Comparison of ENCODE assay signal across 8 mouse cellular contexts in the genomic region with DNA sequence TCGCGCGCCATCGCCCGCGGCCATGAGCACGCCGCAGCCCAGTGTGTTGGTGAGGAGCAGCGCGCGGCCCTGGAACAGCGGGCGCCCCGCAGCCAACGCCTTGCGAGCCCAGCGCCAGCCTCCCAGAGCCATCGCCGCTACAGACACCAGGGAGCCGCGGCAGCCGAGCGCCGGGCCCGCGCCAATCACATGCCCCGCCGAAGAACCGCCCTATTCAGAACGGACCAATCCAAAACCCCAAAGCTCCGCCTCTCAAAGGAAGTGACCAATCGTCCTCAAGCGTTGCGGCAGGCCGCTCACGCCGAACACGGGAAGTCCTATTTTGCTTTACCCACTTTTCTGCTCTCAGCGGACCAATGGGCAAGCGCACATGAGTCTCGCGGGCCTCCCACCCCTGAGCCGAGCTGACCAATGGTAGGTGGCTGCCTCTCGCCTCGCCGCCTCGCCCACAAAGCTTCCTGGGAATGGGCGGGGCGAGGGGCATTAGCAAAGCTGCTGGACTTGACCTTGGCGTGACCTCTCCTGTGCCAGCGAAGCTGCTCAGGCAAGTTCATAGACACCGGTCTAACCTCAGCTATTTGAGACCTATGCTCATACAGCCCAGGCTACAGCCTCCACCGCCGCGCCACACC. TPM values are rescaled to one million over a fixed set of nuclear protein-coding genes. Genes with fewer than 3 reads are reported as not detected.
DNase-seq lines count a peak whose midpoint lies in the region; ATAC-seq and TF ChIP-seq lines count a peak whose summit lies in the region.

Mpv17l2 (minus strand) TSS at position 172 of the 632 bp plus-strand sequence.

- peak; percentile 100 for DNase-seq in ZHBTc4 (ENCODE audit: low read depth, low spot score)
- DNase-seq in gastrocnemius, adult 2 months: peak; percentile 96
- peak; percentile 99 for DNase-seq in hindbrain, postnatal 0 days (ENCODE audit: low spot score)
- DNase-seq in left cerebral cortex, adult 2 months (ENCODE audit: extremely low spot score in 1 of 2, low spot score in 2 of 2): peak; percentile 95 to 96
- DNase-seq in right cerebral cortex, adult 2 months (ENCODE audit: low spot score in 2 of 2): peak; percentile 97
- DNase-seq in urinary bladder, postnatal 14 days (ENCODE audit: low spot score): peak; percentile 96

- no peaks in the 10 kb centered on the region for H3K27me3 ChIP-seq in hindbrain, postnatal 0 days (ENCODE audit: insufficient read depth, low read length)

- H3K9me3 ChIP-seq in hindbrain, postnatal 0 days (ENCODE audit: low read length): no peaks in the 10 kb centered on the region

- intact Hi-C loops in gastrocnemius, adult 2 months (cut with DNase I): no loop called here
- intact Hi-C loops in left cerebral cortex, adult 2 months (cut with DNase I): no loop called here

- no peak for TF ChIP-seq CTCF in gastrocnemius, adult 2 months (IDR thresholded peaks at IDR 0.05)
- no peak for TF ChIP-seq CTCF in hindbrain, postnatal 0 days (IDR thresholded peaks at IDR 0.05; ENCODE audit: low read depth)
- TF ChIP-seq CTCF in left cerebral cortex, adult 2 months (IDR thresholded peaks at IDR 0.05): no peak

- peak within 1 kb of the TSS; percentile 90 for H3K4me2 ChIP-seq in hindbrain, postnatal 0 days (ENCODE audit: low read depth, low read length)

- H3K4me1 ChIP-seq in hindbrain, postnatal 0 days (ENCODE audit: insufficient read depth, low read length): peaks cover 14% of the 10 kb centered on the region

- peak within 1 kb of the TSS; percentile 94 for H3K27ac ChIP-seq in gastrocnemius, adult 2 months
- H3K27ac ChIP-seq in hindbrain, postnatal 0 days: peak within 1 kb of the TSS; percentile 62; the same call in 1 of the 2 replicates
- H3K27ac ChIP-seq in left cerebral cortex, adult 2 months: peak within 1 kb of the TSS; percentile 92

- under 1% methylated on average over 55 of the region's 55 CpGs for WGBS in hindbrain, postnatal 0 days

- H3K4me3 ChIP-seq in gastrocnemius, adult 2 months: peak within 1 kb of the TSS; percentile 88
- peak within 1 kb of the TSS; percentile 60 for H3K4me3 ChIP-seq in hindbrain, postnatal 0 days (ENCODE audit: low read length)
- H3K4me3 ChIP-seq in left cerebral cortex, adult 2 months: peak within 1 kb of the TSS; percentile 61

- peak within 1 kb of the TSS; percentile 64 for H3K9ac ChIP-seq in hindbrain, postnatal 0 days (replicated peaks; ENCODE audit: low read length)

- peaks cover 20% of the 10 kb centered on the region for H3K36me3 ChIP-seq in hindbrain, postnatal 0 days (ENCODE audit: insufficient read depth, low read length)

- peak; percentile 88 for ATAC-seq in common myeloid progenitor, adult 5-6 weeks (replicated peaks; ENCODE audit: low read depth, poor library complexity, severe bottlenecking)
- ATAC-seq in hindbrain, postnatal 0 days: peak; percentile 95
- peak; percentile 88 for ATAC-seq in megakaryocyte, adult 5-6 weeks (ENCODE audit: poor library complexity, severe bottlenecking)

RNA-seq across cellular contexts. Expression of gene Mpv17l2, which starts in this region (rescaled TPM):
- total RNA-seq in common myeloid progenitor, adult 5-6 weeks (2017): 10.6 and 11.7 TPM in 2 replicates
- total RNA-seq in gastrocnemius, adult 2 months (2021): 10 to 100 TPM; 21.0 to 22.8 TPM
- 37.2 and 53.9 TPM in 2 replicates for total RNA-seq in hindbrain, postnatal 0 days (2014; rRNA removed)
- polyA plus RNA-seq in hindbrain, postnatal 0 days (2015; fragmentation: Nextera tagmentation; extraction: Ambion mirVana): 56.1 and 63.3 TPM in 2 replicates
- 10 to 100 TPM; 33.3 to 35.7 TPM for total RNA-seq in left cerebral cortex, adult 2 months (2021)
- 34.4 and 44.7 TPM in 2 replicates for total RNA-seq in megakaryocyte, adult 5-6 weeks (2015)
- total RNA-seq in megakaryocyte, adult 5-6 weeks (2017): 8.4 and 15.9 TPM in 2 replicates

Comparison
In these comparisons a context has a peak if more than half of its experiments do, and no peak if none do; other contexts are left out.
1. Peak in every context shown above with its lines: DNase-seq, ATAC-seq, H3K4me3 ChIP-seq and H3K27ac ChIP-seq.